In genomic region chr1:180640605-180641125, GRCm38 (mm10) we compare ENCODE assay signal across 8 mouse cellular contexts. TPM values are rescaled to one million over a fixed set of nuclear protein-coding genes. Genes with fewer than 3 reads are reported as not detected.
DNase-seq lines count a peak whose midpoint lies in the region; ATAC-seq and TF ChIP-seq lines count a peak whose summit lies in the region.

No protein-coding gene starts in this region.

- peak overlapping the region; percentile 68 for H3K27ac ChIP-seq in brown adipose tissue, adult 24 weeks (replicated peaks; ENCODE audit: low read depth, low read length)
- H3K27ac ChIP-seq in hindbrain, embryonic 11.5 days (ENCODE audit: low read depth, low read length) = peak overlapping the region; percentile 90
- peak overlapping the region; percentile 66 for H3K27ac ChIP-seq in left cerebral cortex, adult 2 months

- H3K27me3 ChIP-seq in hindbrain, embryonic 11.5 days (ENCODE audit: control insufficient read depth, insufficient read depth, low read length) = no peaks in the 10 kb centered on the region

- H3K9me3 ChIP-seq in hindbrain, embryonic 11.5 days (ENCODE audit: control insufficient read depth, low read length) = no peaks in the 10 kb centered on the region

- H3K4me1 ChIP-seq in brown adipose tissue, adult 24 weeks (ENCODE audit: control insufficient read depth, insufficient read depth, insufficient read length, low read length) = no peaks in the 10 kb centered on the region
- H3K4me1 ChIP-seq in hindbrain, embryonic 11.5 days (replicated peaks; ENCODE audit: control insufficient read depth, insufficient read depth, low read length) = peaks cover 3% of the 10 kb centered on the region; the same call in 1 of the 2 replicates

- peak overlapping the region; percentile 100 for H3K9ac ChIP-seq in hindbrain, embryonic 11.5 days (ENCODE audit: low read depth, low read length)

- H3K36me3 ChIP-seq in hindbrain, embryonic 11.5 days (ENCODE audit: control insufficient read depth, insufficient read depth, low read length) = no peaks in the 10 kb centered on the region

- intact Hi-C loops in left cerebral cortex, adult 2 months (cut with DNase I) = loop anchor here (5.0 kb wide), 1 partner anchor 73 kb away; the partner anchor contains the start of gene Parp1

- TF ChIP-seq CTCF in left cerebral cortex, adult 2 months (IDR thresholded peaks at IDR 0.05) = peak; percentile 10; the same call in 1 of the 2 replicates

- peak; percentile 77 for ATAC-seq in hindbrain, embryonic 11.5 days (ENCODE audit: low FRiP score)

- H3K4me3 ChIP-seq in brown adipose tissue, adult 24 weeks (ENCODE audit: insufficient read depth, low read depth, low read length) = peak overlapping the region; percentile 81
- H3K4me3 ChIP-seq in hindbrain, embryonic 11.5 days (ENCODE audit: low read depth, low read length) = peak overlapping the region; percentile 98
- peak overlapping the region; percentile 99 for H3K4me3 ChIP-seq in left cerebral cortex, adult 2 months

- WGBS in hindbrain, embryonic 11.5 days = 0% methylated on average over 27 of the region's 61 CpGs

- DNase-seq in layer of hippocampus, adult 18-20 months (ENCODE audit: low spot score in 2 of 2) = peak; percentile 6 to 19
- DNase-seq in layer of hippocampus, postnatal 10 days (ENCODE audit: low spot score in 2 of 2) = no peak
- peak; percentile 24 for DNase-seq in forelimb bud, embryonic 11.5 days (ENCODE audit: low read depth, low spot score)
- peak; percentile 77 for DNase-seq in hindbrain, embryonic 11.5 days (ENCODE audit: low spot score)
- peak in 1 of 2 experiments; percentile 18 for DNase-seq in left cerebral cortex, adult 2 months (ENCODE audit: extremely low spot score in 1 of 2, low spot score in 2 of 2)
- peak; percentile 52 to 58 for DNase-seq in lung, postnatal 4 days
- peak; percentile 19 for DNase-seq in skeletal muscle tissue, adult 2 months (ENCODE audit: low read depth, low spot score)

- peak overlapping the region; percentile 80 for H3K4me2 ChIP-seq in hindbrain, embryonic 11.5 days (replicated peaks; ENCODE audit: low read depth, low read length)

RNA-seq across cellular contexts. Expression of gene Lin9, which starts 0.3 kb away (rescaled TPM):
- 1 to 10 TPM; 3.6 to 4.3 TPM for total RNA-seq in layer of hippocampus, adult 18-20 months (2021)
- 1 to 10 TPM; 4.4 to 6.0 TPM for total RNA-seq in layer of hippocampus, postnatal 10 days (2021)
- 3.4 and 5.9 TPM in 2 replicates for polyA plus RNA-seq in brown adipose tissue, adult 24 weeks (2012; ENCODE audit: insufficient read depth, insufficient read length, missing spikeins)
- 22.4 and 25.9 TPM in 2 replicates for polyA plus RNA-seq in hindbrain, embryonic 11.5 days (2014; fragmentation: Nextera tagmentation; extraction: Ambion mirVana)
- 1 to 10 TPM; 4.3 to 4.4 TPM for total RNA-seq in left cerebral cortex, adult 2 months (2021)

RNA-seq across cellular contexts. Expression of gene Mixl1, which starts 56.2 kb away (rescaled TPM):
- total RNA-seq in layer of hippocampus, adult 18-20 months (2021) = not detected
- not detected for total RNA-seq in layer of hippocampus, postnatal 10 days (2021)
- polyA plus RNA-seq in brown adipose tissue, adult 24 weeks (2012; ENCODE audit: insufficient read depth, insufficient read length, missing spikeins) = not detected in 2 replicates
- polyA plus RNA-seq in hindbrain, embryonic 11.5 days (2014; fragmentation: Nextera tagmentation; extraction: Ambion mirVana) = 0.13 TPM in 1 of 2 replicates, not detected in the other
- total RNA-seq in left cerebral cortex, adult 2 months (2021) = not detected

Comparison
In these comparisons a context has a peak if more than half of its experiments do, and no peak if none do; other contexts are left out.
1. DNase-seq: peak in layer of hippocampus, adult 18-20 months (2 of 2), forelimb bud, embryonic 11.5 days (single experiment), hindbrain, embryonic 11.5 days (single experiment), lung, postnatal 4 days (2 of 2) and skeletal muscle tissue, adult 2 months (single experiment); none in layer of hippocampus, postnatal 10 days (0 of 2).
2. Peak in every context shown above with its lines, with median percentiles within 50 percentile points of each other: H3K27ac ChIP-seq and H3K4me3 ChIP-seq.